Mouse (Mus musculus) stomach, embryonic 14.5 days (tissue): Measurements from ENCODE around the gene Rtkn. TPM values are rescaled to one million over a fixed set of nuclear protein-coding genes. Genes with fewer than 3 reads are reported as not detected.

ENCODE experiments used
- ATAC-seq: fragments of 200-750 bp; cut with Nextera tagmentation; 2 replicates; pipeline ENCODE4 v1.8.0; 2017; ENCODE audit warnings: low read depth, moderate TSS enrichment; ENCODE audit not compliant: insufficient number of reproducible peaks, insufficient read depth, low FRiP score
- H3K27ac ChIP-seq: fragments of 300-500 bp; sonication (generic); 2 replicates; pipeline ENCODE4 v1.5.1; 2014; ENCODE audit warnings: mild to moderate bottlenecking, low read length, moderate library complexity, mixed read lengths
- H3K27me3 ChIP-seq: fragments of 300-500 bp; sonication (generic); 2 replicates; pipeline ENCODE4 v1.6.1; 2014; ENCODE audit warnings: low read length, control low read depth, mixed read lengths; ENCODE audit not compliant: control insufficient read depth, insufficient read depth
- H3K36me3 ChIP-seq: fragments of 300-500 bp; sonication (generic); 2 replicates; pipeline ENCODE4 v1.6.1; 2014; ENCODE audit warnings: mild to moderate bottlenecking, control low read depth, low read length, moderate library complexity, mixed read lengths; ENCODE audit not compliant: control insufficient read depth, insufficient read depth
- H3K4me1 ChIP-seq: fragments of 300-500 bp; sonication (generic); 2 replicates; pipeline ENCODE4 v1.6.1; 2014; ENCODE audit warnings: low read length, control low read depth, mixed read lengths; ENCODE audit not compliant: control insufficient read depth, insufficient read depth
- H3K4me2 ChIP-seq: fragments of 300-500 bp; sonication (generic); replicated peaks from 2 replicates; pipeline ENCODE4 v1.6.1; 2014; ENCODE audit warnings: low read depth, low read length, control low read depth
- H3K4me3 ChIP-seq: fragments of 300-500 bp; sonication (generic); 2 replicates; pipeline ENCODE4 v1.5.1; 2014; ENCODE audit warnings: low read depth, low read length, control low read depth
- H3K9ac ChIP-seq: fragments of 300-500 bp; sonication (generic); replicated peaks from 2 replicates; pipeline ENCODE4 v1.6.1; 2014; ENCODE audit warnings: low read depth, mild to moderate bottlenecking, control low read depth, low read length, moderate library complexity, mixed read lengths
- H3K9me3 ChIP-seq: fragments of 300-500 bp; sonication (generic); 2 replicates; pipeline ENCODE4 v1.6.1; 2016; ENCODE audit warnings: low read depth, low read length, control low read depth; ENCODE audit not compliant: control insufficient read depth
- WGBS: fragments of 180-500 bp; shearing (Covaris S2); extraction: QIAGEN DNeasy Blood & Tissue Kit; methylation state at CpG from one replicate; pipeline ENCODE4 v1.1.7; 2014; 5-methylcytosine and 5-hydroxymethylcytosine counted together
- polyA plus RNA-seq: library from polyadenylated mRNA; unstranded; fragments of >200 nt; fragmentation: Nextera tagmentation; extraction: Ambion mirVana; gene quantifications from 2 replicates; pipeline ENCODE4 v1.2.1, GENCODE M21; 2014

Gene Rtkn
- polyA plus RNA-seq, 1 experiment from 2014 or later = 19.2 TPM

DNA sequence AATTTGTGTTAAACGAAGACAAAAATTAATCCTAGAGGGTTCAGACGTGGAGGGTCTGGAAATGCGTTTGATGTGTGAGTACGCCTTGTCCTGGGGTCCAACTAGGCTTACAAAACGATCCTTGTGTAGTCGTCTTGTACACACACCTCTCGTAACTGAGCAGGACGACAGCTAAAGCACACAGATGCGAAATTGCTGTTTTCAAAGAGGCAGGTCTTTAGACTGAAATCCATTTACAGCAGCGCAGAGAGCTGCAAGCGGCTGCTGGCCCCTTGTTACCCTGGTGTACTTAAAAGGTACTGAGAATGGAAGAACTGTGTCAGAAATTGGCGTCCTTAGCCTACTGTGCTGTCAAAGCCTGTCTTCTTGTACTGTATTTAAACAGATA lies 31.0 kb downstream of the Rtkn start:
- H3K9ac ChIP-seq = peak overlapping the region; percentile 71
- peaks cover 6% of the 10 kb centered on the region; the same call in 1 of the 2 replicates for H3K27me3 ChIP-seq
- ATAC-seq = no peak
- H3K4me1 ChIP-seq = peaks cover 18% of the 10 kb centered on the region; the same call in 1 of the 2 replicates
- no peaks in the 10 kb centered on the region; the same call in 1 of the 2 replicates for H3K36me3 ChIP-seq
- H3K27ac ChIP-seq = no peak overlapping the region; the same call in 1 of the 2 replicates
- peak overlapping the region; percentile 70 for H3K4me3 ChIP-seq
- H3K4me2 ChIP-seq = peak overlapping the region; percentile 74
- H3K9me3 ChIP-seq = no peaks in the 10 kb centered on the region
- WGBS = under 1% methylated on average over 12 of the region's 12 CpGs

DNA sequence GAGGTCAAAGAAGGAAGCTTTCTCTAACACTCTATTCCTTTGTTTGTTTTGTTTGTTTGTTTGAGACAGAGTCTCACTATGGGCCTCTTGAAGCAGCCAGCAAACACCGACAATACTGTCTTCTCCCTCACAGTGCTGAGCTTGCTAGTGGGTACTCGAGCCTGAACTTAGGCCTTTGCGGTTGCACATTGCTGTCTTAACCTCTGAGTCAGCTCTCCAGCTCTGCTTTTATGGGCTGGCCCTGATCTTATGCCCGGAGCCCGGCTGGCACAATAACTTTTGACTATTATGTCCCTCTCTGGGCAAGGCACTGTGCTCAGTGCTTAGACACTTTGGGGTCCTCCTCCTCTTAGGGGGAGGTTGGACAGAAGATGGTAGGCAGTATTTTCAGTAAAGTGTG lies 34.6 kb downstream of the Rtkn start:
- H3K4me3 ChIP-seq = no peak overlapping the region
- no peaks in the 10 kb centered on the region; the same call in none of the 2 replicates for H3K36me3 ChIP-seq
- no peak overlapping the region for H3K27ac ChIP-seq
- peaks cover 11% of the 10 kb centered on the region; the same call in 1 of the 2 replicates for H3K4me1 ChIP-seq
- no peaks in the 10 kb centered on the region for H3K9me3 ChIP-seq
- ATAC-seq = no peak
- H3K4me2 ChIP-seq = no peak overlapping the region
- 70% methylated on average over 5 of the region's 5 CpGs for WGBS
- H3K9ac ChIP-seq = no peak overlapping the region
- H3K27me3 ChIP-seq = no peaks in the 10 kb centered on the region

DNA sequence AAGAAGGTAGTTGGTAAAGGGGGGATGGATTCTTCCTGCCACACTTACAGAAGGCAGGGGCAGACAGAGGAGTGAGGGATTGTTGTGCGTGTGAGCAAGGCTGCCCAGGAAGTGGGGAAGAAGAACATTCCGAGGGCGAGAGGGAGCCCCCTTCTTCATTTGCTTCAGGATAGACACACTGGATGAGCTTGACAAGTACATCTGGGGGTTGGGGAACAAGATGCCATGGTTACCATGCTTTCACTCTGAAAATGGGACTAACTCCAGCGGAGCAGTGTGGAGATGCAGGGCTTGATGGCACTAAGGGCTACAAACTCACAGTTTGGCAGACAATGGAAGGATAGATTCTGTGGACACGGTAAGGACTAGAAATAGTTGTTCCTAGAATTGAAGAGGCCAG lies 35.8 kb downstream of the Rtkn start:
- H3K4me3 ChIP-seq = no peak overlapping the region
- no peaks in the 10 kb centered on the region; the same call in none of the 2 replicates for H3K36me3 ChIP-seq
- H3K27me3 ChIP-seq = no peaks in the 10 kb centered on the region
- H3K9ac ChIP-seq = no peak overlapping the region
- H3K4me1 ChIP-seq = peaks cover 11% of the 10 kb centered on the region; the same call in 1 of the 2 replicates
- ATAC-seq = no peak
- WGBS = 80% methylated on average over 5 of the region's 5 CpGs
- H3K9me3 ChIP-seq = no peaks in the 10 kb centered on the region
- no peak overlapping the region for H3K4me2 ChIP-seq
- no peak overlapping the region for H3K27ac ChIP-seq

DNA sequence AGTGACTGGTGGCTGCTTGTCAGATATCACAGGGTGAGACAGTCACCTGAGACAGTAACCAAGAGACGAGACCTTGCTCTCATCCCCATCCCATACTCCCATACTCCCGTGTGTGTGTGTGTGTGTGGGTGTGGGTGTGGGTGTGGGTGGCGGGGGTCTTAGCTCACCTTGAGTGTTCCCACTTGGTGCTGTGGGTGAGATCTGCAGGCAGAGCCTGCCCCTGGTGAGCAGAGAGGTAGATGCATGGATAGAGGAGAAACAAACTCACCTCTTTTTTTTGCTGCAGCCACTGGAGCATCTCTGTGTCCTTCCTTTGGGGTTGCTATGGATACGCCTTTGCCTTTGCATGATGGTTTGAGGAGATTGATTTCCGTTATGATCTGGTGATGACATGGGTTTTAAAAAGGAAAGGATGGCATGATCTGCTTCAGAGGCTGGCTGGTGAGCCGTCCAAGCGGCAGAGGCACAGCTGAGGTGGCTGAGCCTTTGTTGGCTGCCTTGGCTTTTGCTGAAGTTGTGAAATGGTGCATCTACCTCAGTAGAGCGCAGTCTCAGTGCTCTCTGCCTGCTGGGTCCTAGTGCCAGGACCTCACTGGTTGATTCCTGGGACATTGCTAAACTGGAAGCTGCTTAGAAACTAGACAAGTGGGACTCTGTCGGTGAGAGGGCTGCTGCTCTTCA lies 37.1 kb downstream of the Rtkn start:
- Histone ChIP-seq H3K4me2 (no peak overlapping the region), H3K9ac (0 out of 2 replicates have a peak overlapping the region, but pooled peaks have one; percentile 21)
- ATAC-seq = no peak

DNA sequence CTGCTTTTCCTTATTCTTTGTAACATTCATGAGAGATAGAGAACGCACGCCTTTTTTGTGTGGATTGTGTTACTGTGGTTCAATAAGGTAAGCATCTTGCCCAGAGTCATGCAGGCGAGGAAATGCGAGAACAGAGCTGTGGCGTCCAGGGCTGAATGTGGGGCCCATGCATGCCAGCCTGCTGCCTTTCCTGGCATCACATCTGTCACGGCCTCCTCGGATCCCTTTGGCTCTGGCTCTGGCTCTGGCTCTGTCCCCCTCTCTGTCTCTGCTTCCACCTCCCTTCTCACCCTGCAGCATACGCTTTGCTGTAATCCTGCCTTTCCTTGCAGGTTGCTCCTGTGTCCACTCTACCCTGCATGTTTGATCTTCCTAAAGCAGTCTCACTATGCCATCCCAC lies 40.7 kb downstream of the Rtkn start:
- H3K36me3 ChIP-seq = no peaks in the 10 kb centered on the region; the same call in 1 of the 2 replicates
- H3K9me3 ChIP-seq = no peaks in the 10 kb centered on the region
- no peak for ATAC-seq
- no peak overlapping the region for H3K27ac ChIP-seq
- 92% methylated on average over 8 of the region's 8 CpGs for WGBS
- H3K4me2 ChIP-seq = no peak overlapping the region
- peaks cover 8% of the 10 kb centered on the region; the same call in 1 of the 2 replicates for H3K4me1 ChIP-seq
- H3K4me3 ChIP-seq = no peak overlapping the region
- H3K9ac ChIP-seq = no peak overlapping the region
- no peaks in the 10 kb centered on the region for H3K27me3 ChIP-seq

More for the DNA sequence above, 37.1 kb downstream of the Rtkn start:
- Histone ChIP-seq H3K36me3 (no peaks in the 10 kb centered on the region; the same call in none of the 2 replicates), H3K27me3 (no peaks in the 10 kb centered on the region), H3K4me1 (0 out of 2 replicates have a peak, but pooled peaks cover 4% of the 10 kb centered on the region), H3K4me3 (no peak overlapping the region), H3K9me3 (no peaks in the 10 kb centered on the region), H3K27ac (no peak overlapping the region)
- 63% methylated on average over 9 of the region's 9 CpGs for WGBS

DNA sequence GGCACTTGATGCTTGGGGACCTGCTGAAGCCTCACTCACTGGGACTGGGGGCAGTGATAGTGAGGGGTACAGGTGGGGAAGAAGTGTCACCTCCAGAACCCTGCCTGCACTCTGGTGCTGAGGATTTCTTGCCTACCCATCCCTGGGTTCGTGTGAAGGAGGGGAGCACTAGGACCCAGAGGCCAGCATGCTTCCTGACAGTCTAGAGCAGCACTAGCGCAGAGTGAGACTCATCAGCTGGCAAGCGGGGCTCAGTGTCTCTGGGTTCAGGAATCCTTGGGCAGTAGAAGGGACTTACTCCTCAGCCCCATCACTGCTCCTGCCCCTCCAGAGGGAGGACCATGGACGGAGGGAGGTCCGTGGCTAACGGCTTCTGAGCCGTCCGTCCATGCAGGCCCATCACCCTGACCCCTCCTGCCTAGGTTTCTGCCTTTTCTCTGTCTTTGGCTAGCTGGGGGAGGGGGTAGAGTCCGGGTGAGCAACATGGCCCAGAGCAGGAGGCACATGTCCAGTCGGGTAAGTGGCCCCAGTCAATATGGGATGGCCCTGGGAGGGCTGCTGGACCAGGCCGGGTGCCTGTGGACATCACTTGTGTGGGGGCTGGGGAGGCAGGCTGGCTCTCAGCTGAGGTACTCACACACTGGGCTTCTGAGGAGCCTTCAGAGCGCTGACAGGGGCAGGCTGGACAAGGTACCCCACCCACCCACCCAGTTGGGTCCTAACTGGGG lies 44.3 kb downstream of the Rtkn start:
- WGBS = 19% methylated on average over 12 of the region's 12 CpGs
- peak overlapping the region; percentile 47 for H3K4me2 ChIP-seq
- no peak overlapping the region for H3K27ac ChIP-seq
- peaks cover 8% of the 10 kb centered on the region; the same call in 1 of the 2 replicates for H3K4me1 ChIP-seq
- H3K9me3 ChIP-seq = no peaks in the 10 kb centered on the region
- no peaks in the 10 kb centered on the region for H3K27me3 ChIP-seq
- peak overlapping the region; percentile 22 for H3K4me3 ChIP-seq
- peaks cover 10% of the 10 kb centered on the region for H3K36me3 ChIP-seq
- H3K9ac ChIP-seq = 0 out of 2 replicates have a peak overlapping the region, but pooled peaks have one; percentile 18
- ATAC-seq = peak; percentile 47

DNA sequence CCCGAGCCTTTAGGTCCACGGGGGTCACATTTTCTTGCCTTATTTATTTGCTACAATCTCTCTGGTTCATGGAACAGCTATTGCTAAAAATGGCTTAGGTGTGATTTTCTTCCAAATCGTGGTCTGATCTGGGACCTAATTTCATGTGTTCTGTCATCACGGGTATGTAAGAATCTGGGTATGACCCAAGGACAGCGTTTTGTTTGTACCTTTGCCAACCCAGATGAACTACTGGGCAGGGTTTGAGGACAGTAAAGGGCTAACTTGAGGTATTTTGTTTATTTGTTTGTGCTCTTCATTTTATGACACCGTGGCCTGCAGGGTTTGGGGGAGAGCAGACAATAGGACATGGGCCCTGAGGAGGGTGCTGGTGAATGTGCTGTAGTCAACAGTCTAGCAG lies 45.3 kb downstream of the Rtkn start:
- Histone ChIP-seq H3K4me2 (no peak overlapping the region), H3K36me3 (peaks cover 10% of the 10 kb centered on the region), H3K4me3 (no peak overlapping the region), H3K4me1 (peaks cover 10% of the 10 kb centered on the region; the same call in 1 of the 2 replicates), H3K27me3 (no peaks in the 10 kb centered on the region), H3K27ac (no peak overlapping the region), H3K9ac (no peak overlapping the region), H3K9me3 (no peaks in the 10 kb centered on the region)
- WGBS = 78% methylated on average over 6 of the region's 6 CpGs
- ATAC-seq = no peak

DNA sequence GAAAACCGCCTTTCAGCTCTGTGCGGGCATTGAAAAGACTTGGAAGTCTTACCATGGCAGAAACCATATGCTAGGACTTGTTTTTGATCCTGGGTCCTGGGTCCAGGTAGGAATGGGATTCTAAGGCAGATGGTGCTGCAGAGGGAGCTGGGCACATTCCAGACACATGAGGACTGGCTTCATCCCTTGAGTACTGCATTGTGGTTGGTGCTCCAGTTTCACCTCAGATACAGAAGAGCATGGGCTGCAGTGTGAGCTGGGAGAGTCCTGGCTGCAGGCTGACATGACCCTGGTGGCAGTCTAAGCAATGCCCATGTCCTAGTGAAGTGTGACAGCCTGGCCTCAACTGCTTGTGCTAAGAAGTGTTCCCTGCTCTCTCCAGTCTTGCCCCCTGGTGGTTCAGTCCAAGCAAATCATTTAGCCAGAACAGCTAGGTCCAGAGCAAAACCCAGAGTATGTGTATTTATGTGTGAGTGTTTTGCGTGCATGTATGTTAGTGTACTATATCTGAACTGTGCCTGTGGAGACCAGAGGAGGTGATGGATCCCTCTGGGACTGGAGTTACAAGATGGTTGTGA lies 49.7 kb downstream of the Rtkn start:
- peaks cover 21% of the 10 kb centered on the region for H3K36me3 ChIP-seq
- no peak overlapping the region for H3K9ac ChIP-seq
- no peak for ATAC-seq
- no peak overlapping the region for H3K4me2 ChIP-seq
- H3K9me3 ChIP-seq = no peaks in the 10 kb centered on the region
- 90% methylated on average over 3 of the region's 3 CpGs for WGBS
- no peaks in the 10 kb centered on the region for H3K27me3 ChIP-seq
- H3K4me3 ChIP-seq = no peak overlapping the region
- peaks cover 10% of the 10 kb centered on the region; the same call in 1 of the 2 replicates for H3K4me1 ChIP-seq
- no peak overlapping the region for H3K27ac ChIP-seq
